Mouse (Mus musculus) telencephalon, adult 2 months (tissue): ENCODE measurements at regions not wholly inside any gene's neighbourhood (a gene's known extent, or its start where the extent isn't known, plus 50 kb on each side); places are given as distances from the start of the nearest gene placed in this dataset.

Source experiments
- DNase-seq: peaks from one replicate; pipeline ENCODE4 v3.0.0-alpha.2; 2011; ENCODE audit warnings: low read depth, low spot score

DNA sequence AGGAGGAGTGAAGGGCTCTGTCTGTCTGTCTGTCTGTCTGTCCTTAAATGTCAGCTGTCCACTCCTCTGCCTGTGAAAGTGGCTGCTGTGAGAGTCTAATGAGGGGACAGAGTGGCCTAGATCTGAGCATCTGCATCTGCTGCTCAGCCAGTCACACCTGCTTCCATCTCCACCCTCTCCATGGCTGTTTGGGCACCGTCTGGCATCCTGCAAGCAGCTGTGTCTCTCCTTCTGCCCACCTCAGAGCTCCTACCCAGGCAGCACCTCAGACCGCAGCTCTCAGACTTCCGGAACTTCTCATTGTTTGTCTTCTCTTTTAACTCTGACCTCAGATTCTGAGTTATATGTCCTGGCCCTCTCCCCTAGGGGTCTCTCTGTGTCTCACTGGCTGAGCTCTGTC lies 159.2 kb downstream of the Gm26897 start:
- no peak for DNase-seq

- no peak for DNase-seq
These were observed 160.2 kb downstream of the Gm26897 start for GRCm38 (mm10) chr5:111893905-111894311.

GRCm38 (mm10) chr5:111897568-111897967 lies 163.8 kb downstream of the Gm26897 start:
- DNase-seq = no peak

- no peak for DNase-seq
These were observed 164.8 kb downstream of the Gm26897 start for GRCm38 (mm10) chr5:111898482-111898881.

DNA sequence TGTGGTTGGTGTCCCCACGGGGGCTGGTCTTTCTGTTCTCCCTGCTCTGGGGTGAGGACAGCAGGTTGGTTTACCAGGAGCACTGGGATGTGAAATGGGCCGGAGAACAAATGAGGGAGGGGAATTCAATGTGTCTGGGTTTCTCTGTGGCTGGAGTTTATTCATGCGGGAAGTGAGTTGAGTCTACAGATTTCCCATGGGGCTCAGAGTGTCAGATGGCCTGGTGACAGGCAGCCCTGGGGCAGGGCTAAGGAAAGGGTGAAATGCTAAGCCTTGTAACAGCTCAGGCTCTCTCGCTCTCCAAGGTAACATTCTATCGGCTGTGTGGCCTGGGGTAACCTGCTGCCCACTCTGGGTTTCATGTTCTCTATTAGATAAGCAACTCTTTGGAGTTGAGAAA lies 167.5 kb downstream of the Gm26897 start:
- DNase-seq = no peak

DNA sequence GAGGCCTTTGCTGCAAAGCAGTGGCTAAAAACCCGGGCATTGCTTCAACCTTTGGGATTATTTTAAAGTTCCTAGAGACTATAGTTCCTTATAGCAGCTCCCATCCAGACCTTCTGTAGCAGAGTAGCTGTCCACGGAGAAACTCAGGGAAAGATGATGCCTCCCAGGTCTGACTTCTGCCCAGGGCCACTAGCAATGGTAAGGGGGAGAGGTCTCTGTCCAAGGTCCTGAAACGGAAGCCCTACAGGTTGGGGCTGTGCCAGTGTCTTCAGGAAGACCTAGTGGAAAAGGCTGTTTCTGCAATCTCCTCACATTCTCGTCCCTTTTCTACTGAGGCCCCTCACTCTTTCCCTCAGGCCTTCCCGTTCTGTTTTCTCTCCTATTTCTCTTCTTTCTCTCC lies 168.0 kb downstream of the Gm26897 start:
- DNase-seq = no peak

- no peak for DNase-seq
These were observed 174.4 kb downstream of the Gm26897 start for GRCm38 (mm10) chr5:111908085-111908484.

DNA sequence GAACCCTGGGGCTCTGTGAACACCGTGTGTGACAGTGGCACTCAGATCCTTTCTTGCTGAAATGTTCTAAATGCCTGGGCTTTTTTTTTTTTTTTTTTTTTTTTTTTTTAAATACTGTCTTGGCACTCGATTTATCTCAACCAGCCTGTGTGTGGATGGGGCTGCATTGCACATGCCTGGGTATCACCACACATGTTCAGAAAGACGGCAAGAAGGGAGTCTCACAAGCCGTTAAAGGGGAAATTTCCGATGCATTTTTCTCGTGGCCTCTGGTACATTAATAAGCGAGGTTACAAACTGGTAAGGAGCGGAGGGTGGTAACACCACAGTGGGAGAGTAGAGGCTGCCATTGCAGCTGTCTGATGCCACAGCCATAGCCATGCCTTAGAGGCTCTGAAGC lies 176.8 kb downstream of the Gm26897 start:
- DNase-seq = no peak

GRCm38 (mm10) chr5:111913354-111913753 lies 179.6 kb downstream of the Gm26897 start:
- no peak for DNase-seq

GRCm38 (mm10) chr5:111914296-111914695 lies 180.6 kb downstream of the Gm26897 start:
- DNase-seq = no peak

- no peak for DNase-seq
These were observed 184.0 kb downstream of the Gm26897 start for GRCm38 (mm10) chr5:111917643-111918252.

DNA sequence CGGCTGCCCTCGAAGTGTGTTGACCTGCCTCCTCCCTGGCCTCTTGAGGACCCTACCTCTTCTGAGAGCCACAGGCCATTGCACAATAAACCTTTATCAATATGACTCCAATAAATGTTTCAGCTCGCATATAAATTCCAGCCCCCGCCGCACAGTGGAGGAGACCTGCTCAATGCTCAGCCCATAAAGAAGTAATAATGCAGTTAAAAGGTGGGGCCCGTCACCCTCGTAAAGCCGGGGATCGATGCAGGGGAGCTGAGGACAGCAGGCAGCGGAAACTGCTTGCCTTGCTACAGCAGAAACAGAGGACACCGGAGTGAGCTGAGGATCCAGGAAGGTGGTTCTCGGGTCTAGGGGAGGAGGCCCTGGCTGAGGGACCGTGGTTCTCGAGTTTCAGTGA lies 185.2 kb downstream of the Gm26897 start:
- DNase-seq = no peak

DNA sequence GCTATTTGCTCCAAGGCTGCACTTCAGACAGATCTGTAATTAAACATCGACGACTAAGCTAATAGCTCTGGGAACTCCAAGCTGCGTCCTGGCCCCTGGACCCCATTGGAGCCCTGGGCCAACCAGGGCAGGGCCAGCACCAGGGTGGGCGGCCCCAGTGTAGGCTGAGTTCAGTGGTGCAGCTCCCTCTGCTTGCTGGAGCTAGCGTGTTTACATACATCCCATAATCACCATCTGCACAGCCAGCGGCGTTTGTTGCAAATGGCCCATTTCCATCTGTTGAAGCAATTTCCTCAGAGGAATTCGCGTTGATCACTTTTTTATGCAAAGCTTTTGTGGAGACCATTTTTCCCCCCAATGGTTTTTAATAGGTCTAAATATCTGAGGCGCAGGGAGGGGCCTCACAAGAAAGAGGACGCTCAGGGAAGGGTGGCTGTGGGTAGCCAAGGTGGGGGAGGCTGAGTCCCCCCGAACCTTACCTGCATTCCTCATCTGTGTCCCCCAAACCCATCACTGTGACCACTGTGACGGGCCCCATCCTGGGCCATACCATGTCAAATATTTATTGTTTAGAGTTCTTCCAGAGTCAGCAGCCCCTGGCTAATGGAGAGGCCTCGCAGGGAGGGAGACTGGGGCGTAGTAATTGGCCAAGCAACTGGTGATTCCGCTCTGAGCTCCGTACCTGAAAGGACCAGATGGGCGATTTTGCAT lies 189.4 kb downstream of the Gm26897 start:
- no peak for DNase-seq

GRCm38 (mm10) chr5:111925757-111926156 lies 192.0 kb downstream of the Gm26897 start:
- DNase-seq = no peak

DNA sequence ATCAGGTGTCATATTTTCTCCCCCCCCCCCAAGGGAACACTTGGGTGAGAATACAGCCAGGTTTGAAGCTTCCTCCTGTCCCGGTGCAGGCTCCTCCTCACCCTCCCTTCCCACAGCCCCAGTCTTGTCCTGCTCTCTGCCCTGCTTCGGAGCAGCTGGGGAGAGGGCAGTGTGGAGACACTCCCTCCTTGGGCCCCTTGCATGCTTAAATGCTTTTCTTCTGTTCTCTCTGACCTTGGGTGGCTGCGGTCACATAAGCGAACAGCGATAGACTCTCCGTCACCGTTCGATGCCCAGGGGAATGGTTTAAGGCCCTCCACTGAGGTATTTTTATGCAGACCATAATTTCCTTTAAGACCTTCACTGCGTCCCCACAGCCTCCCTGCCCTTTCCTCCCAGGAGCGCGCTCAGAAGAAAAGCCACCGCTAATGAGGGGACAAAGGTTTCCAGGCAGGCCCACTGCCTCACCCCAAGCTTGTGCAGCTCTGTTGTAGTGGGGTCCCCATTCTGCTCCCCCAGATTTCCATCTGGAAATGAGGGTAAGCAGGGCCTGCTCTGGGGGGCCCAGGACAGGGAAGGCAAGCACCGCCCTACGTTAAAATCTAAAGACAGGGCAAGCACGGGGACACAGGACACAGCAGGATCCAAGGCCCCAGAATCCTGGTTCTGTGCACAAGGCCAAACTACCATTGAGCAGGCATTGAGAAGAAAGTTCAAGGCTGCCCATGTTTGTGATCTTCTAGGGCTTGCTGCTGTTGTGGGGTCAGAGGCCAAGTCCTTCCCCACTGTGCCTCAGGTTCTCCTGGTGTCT lies 195.7 kb downstream of the Gm26897 start:
- no peak for DNase-seq

DNA sequence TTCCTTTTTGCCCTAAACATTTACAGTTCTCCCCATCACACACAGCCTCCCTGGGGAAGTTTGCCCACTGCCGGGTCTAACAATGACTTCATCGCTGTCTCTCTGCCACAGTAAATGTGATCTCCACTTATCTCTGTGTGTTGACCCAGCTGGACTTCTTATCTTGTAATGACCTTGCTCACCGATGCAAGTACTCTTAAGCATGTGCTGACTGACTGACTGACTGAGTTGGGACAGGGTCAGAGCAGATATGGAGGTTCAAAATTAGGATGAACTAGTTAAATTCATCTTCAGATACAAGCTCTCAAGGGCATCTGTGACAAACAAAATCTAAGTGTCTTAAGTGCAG lies 196.2 kb downstream of the Gm26897 start:
- DNase-seq = no peak

- no peak for DNase-seq
These were observed 198.0 kb downstream of the Gm26897 start for GRCm38 (mm10) chr5:111931733-111932132.

DNA sequence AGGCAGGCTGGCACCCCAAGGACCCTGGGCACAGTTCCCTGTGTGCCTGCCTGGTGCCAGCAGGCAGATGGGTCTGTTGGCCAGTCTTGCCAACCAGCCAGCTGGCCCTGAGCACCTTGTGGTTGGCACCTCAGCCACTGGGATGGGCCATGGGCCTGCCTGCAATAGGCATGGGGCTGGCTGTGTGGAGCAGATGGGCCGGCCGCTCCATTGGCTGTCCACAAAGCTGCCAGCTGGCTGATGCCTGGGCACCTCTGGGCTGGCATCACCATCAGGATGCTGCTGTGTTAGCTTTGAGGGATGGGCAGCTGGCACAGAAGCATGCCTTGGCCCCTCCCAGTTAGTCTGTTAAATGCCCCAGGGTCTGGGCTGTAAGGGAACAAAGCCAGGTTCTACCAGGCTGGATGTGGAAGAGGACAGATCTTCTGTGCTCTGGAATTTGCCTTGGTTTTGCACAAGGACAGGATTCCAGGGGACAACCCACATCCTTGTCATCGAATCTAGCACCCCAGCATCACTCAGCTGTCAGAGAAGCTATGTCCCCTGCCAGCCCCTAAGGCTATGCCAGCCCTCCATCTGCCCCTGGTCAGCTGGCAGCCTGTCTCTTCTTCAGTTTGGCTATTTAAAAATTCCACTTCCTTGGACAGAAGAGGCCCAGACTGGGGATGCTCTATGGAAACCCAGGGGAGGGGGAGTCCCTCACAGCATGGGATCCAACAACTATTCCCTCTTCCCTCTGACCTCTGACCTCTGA lies 201.8 kb downstream of the Gm26897 start:
- DNase-seq = no peak

GRCm38 (mm10) chr5:111941831-111942230 lies 208.1 kb downstream of the Gm26897 start:
- DNase-seq = no peak

DNA sequence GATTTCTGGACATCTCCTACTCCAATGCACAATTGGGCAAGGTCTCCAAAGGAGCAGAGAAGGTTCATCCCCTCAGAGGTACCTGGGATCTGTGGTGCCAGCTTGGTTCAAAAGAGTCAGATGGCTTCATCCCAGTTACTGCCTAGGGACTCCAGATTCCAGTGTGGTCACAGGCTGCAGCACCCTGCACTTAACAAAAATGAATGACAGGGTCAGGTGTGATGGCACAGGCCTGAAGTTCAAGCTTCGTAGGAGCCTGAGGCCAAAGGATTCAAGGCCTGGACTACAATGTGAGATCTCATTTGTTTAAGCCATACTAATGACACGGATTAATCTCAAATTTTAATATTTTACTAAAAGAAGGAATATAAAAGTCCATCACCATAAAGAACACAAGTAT lies 209.1 kb downstream of the Gm26897 start:
- no peak for DNase-seq

- DNase-seq = peak; percentile 4
These were observed 209.8 kb downstream of the Gm26897 start for GRCm38 (mm10) chr5:111943337-111944162.
